14 mouse cellular contexts compared by ENCODE assay signal in genomic region chr7:132169419-132170169, GRCm38 (mm10). TPM values are rescaled to one million over a fixed set of nuclear protein-coding genes. Genes with fewer than 3 reads are reported as not detected.
DNase-seq lines count a peak whose midpoint lies in the region; ATAC-seq and TF ChIP-seq lines count a peak whose summit lies in the region.
"Had no signal": no experiment of that assay in that cellular context is flagged by ENCODE, and none has a peak within 500 bp of the region (broad histone marks: within the 10 kb centered on the region; RNA-seq: fewer than 3 reads in every experiment).

No protein-coding gene starts in this region.

- H3K4me1 ChIP-seq in forebrain, embryonic 15.5 days = peaks cover 34% of the 10 kb centered on the region
- H3K4me1 ChIP-seq in forebrain, embryonic 16.5 days (replicated peaks; ENCODE audit: control insufficient read depth, insufficient read depth, low read length) = peaks cover 14% of the 10 kb centered on the region; the same call in 1 of the 2 replicates
- no peaks in the 10 kb centered on the region for H3K4me1 ChIP-seq in lung, adult 2 months (ENCODE audit: control insufficient read depth, insufficient read depth, low read length)
- peaks cover 25% of the 10 kb centered on the region for H3K4me1 ChIP-seq in midbrain, embryonic 15.5 days
- H3K4me1 ChIP-seq: heart, embryonic 15.5 days had no signal

- 0 out of 2 replicates have a peak, but pooled peaks have one; percentile 23 for ATAC-seq in forebrain, embryonic 15.5 days (replicated peaks)
- no peak for ATAC-seq in forebrain, embryonic 16.5 days
- ATAC-seq in midbrain, embryonic 15.5 days (replicated peaks) = peak; percentile 64; the same call in 1 of the 2 replicates
- ATAC-seq: CD4-positive, CD25-positive, alpha-beta regulatory T cell, adult 4 months; intestine, postnatal 0 days had no signal

- DNase-seq in lung, postnatal 36 days = peak; percentile 8
- DNase-seq in lung, adult 2 months = no peak
- peak; percentile 75 for DNase-seq in brain, embryonic 14.5 days (ENCODE audit: low read depth)
- no peak for DNase-seq in frontal cortex, postnatal 10 days (ENCODE audit: low spot score in 2 of 2)
- DNase-seq in heart, adult 9 months (ENCODE audit: low spot score in 2 of 2) = no peak
- DNase-seq: adrenal gland, adult 8-10 months; gastrocnemius, postnatal 14 days; left cerebral cortex, postnatal 4 days had no signal

- H3K4me2 ChIP-seq in forebrain, embryonic 15.5 days (replicated peaks) = no peak overlapping the region
- no peak overlapping the region for H3K4me2 ChIP-seq in forebrain, embryonic 16.5 days (ENCODE audit: low read length)
- H3K4me2 ChIP-seq in midbrain, embryonic 15.5 days = no peak overlapping the region
- H3K4me2 ChIP-seq: heart, embryonic 15.5 days had no signal

- H3K27me3 ChIP-seq in forebrain, embryonic 15.5 days = no peaks in the 10 kb centered on the region
- no peaks in the 10 kb centered on the region for H3K27me3 ChIP-seq in forebrain, embryonic 16.5 days (replicated peaks; ENCODE audit: control insufficient read depth, insufficient read depth, low read length)
- H3K27me3 ChIP-seq in midbrain, embryonic 15.5 days (replicated peaks) = no peaks in the 10 kb centered on the region

- TF ChIP-seq POLR2A in lung, adult 2 months (IDR thresholded peaks at IDR 0.05; ENCODE audit: borderline replicate concordance, extremely low read depth, low read depth, low read length) = no peak
- no peak for TF ChIP-seq POLR2A in brain, embryonic 14.5 days (IDR thresholded peaks at IDR 0.05; ENCODE audit: borderline replicate concordance, extremely low read depth, insufficient read depth, insufficient read length, poor library complexity, severe bottlenecking)

- H3K9me3 ChIP-seq in forebrain, embryonic 15.5 days = no peaks in the 10 kb centered on the region
- no peaks in the 10 kb centered on the region for H3K9me3 ChIP-seq in forebrain, embryonic 16.5 days (ENCODE audit: control insufficient read depth, low read length)
- no peaks in the 10 kb centered on the region for H3K9me3 ChIP-seq in midbrain, embryonic 15.5 days
- H3K9me3 ChIP-seq: heart, embryonic 15.5 days had no signal

- no peak for TF ChIP-seq CTCF in lung, adult 2 months (IDR thresholded peaks at IDR 0.05; ENCODE audit: insufficient read depth, low read length)
- no peak for TF ChIP-seq CTCF in brain, embryonic 14.5 days (IDR thresholded peaks at IDR 0.05; ENCODE audit: borderline replicate concordance, extremely low read depth, insufficient read depth, insufficient read length)

- H3K27ac ChIP-seq in forebrain, embryonic 15.5 days (replicated peaks) = no peak overlapping the region
- H3K27ac ChIP-seq in forebrain, embryonic 16.5 days (ENCODE audit: low read length) = no peak overlapping the region
- peak overlapping the region; percentile 42; the same call in 1 of the 2 replicates for H3K27ac ChIP-seq in midbrain, embryonic 15.5 days
- H3K27ac ChIP-seq: heart, embryonic 15.5 days had no signal

- no peak overlapping the region for H3K4me3 ChIP-seq in forebrain, embryonic 15.5 days
- no peak overlapping the region for H3K4me3 ChIP-seq in forebrain, embryonic 16.5 days (replicated peaks; ENCODE audit: low read length)
- H3K4me3 ChIP-seq in lung, adult 2 months (replicated peaks; ENCODE audit: extremely low read depth, low read depth, low read length) = no peak overlapping the region
- no peak overlapping the region for H3K4me3 ChIP-seq in midbrain, embryonic 15.5 days
- H3K4me3 ChIP-seq: heart, embryonic 15.5 days had no signal

- WGBS in forebrain, embryonic 15.5 days = 52% methylated on average over 7 of the region's 7 CpGs
- 46% methylated on average over 7 of the region's 7 CpGs for WGBS in forebrain, embryonic 16.5 days
- 52% methylated on average over 7 of the region's 7 CpGs for WGBS in lung, adult 2 months
- WGBS in midbrain, embryonic 15.5 days = 41% methylated on average over 7 of the region's 7 CpGs

- no peaks in the 10 kb centered on the region for H3K36me3 ChIP-seq in forebrain, embryonic 15.5 days
- H3K36me3 ChIP-seq in forebrain, embryonic 16.5 days (ENCODE audit: control insufficient read depth, insufficient read depth) = no peaks in the 10 kb centered on the region
- no peaks in the 10 kb centered on the region for H3K36me3 ChIP-seq in midbrain, embryonic 15.5 days (replicated peaks)
- H3K36me3 ChIP-seq: heart, embryonic 15.5 days had no signal

- no peak overlapping the region for H3K9ac ChIP-seq in forebrain, embryonic 15.5 days (replicated peaks)
- H3K9ac ChIP-seq in forebrain, embryonic 16.5 days (replicated peaks; ENCODE audit: low read depth, low read length) = no peak overlapping the region
- no peak overlapping the region for H3K9ac ChIP-seq in midbrain, embryonic 15.5 days
- H3K9ac ChIP-seq: heart, embryonic 15.5 days had no signal

RNA-seq across cellular contexts. Expression of gene Cpxm2, which starts 15.1 kb away (rescaled TPM):
- polyA plus RNA-seq in forebrain, embryonic 15.5 days (2015; fragmentation: Nextera tagmentation; extraction: Ambion mirVana) = 2.6 and 3.1 TPM in 2 replicates
- polyA plus RNA-seq in forebrain, embryonic 16.5 days (2015; fragmentation: Nextera tagmentation; extraction: Ambion mirVana) = 1.5 and 3.0 TPM in 2 replicates
- polyA plus RNA-seq in lung, adult 2 months (2012; rRNA removed) = 2.4 and 5.4 TPM in 2 replicates
- polyA plus RNA-seq in brain, embryonic 14.5 days (2012; rRNA removed) = 1.4 and 3.1 TPM in 2 replicates
- 1.0 and 1.1 TPM in 2 replicates for polyA plus RNA-seq in midbrain, embryonic 15.5 days (2015; fragmentation: Nextera tagmentation; extraction: Ambion mirVana)
- polyA plus RNA-seq: CD4-positive, CD25-positive, alpha-beta regulatory T cell, adult 4 months had no signal

Comparison
In these comparisons a context has a peak if more than half of its experiments do, and no peak if none do; other contexts are left out.
1. DNase-seq: peak in lung, postnatal 36 days (single experiment) and brain, embryonic 14.5 days (single experiment); none in lung, adult 2 months (single experiment), frontal cortex, postnatal 10 days (0 of 2) and heart, adult 9 months (0 of 2).